Mouse (Mus musculus): ENCODE data around the gene Gm11549.

- TF ChIP-seq CTCF (IDR thresholded peaks at IDR 0.05; ENCODE audit: extremely low read depth, insufficient read depth, insufficient read length, insufficient replicate concordance) (no peak), POLR2A (IDR thresholded peaks at IDR 0.05; ENCODE audit: low read depth, low read length) (no peak)
These were observed 45.1 kb downstream of the Gm11549 start for GRCm38 (mm10) chr3:36476261-36477155.
